7 mouse cellular contexts compared by ENCODE assay signal in genomic region chr3:30969104-30969581, GRCm38 (mm10). TPM values are rescaled to one million over a fixed set of nuclear protein-coding genes. Genes with fewer than 3 reads are reported as not detected.
DNase-seq lines count a peak whose midpoint lies in the region; ATAC-seq and TF ChIP-seq lines count a peak whose summit lies in the region.

Gene Phc3 (minus strand): TSS chr3:30969415.

- peak within 1 kb of the TSS; percentile 59 for H3K4me2 ChIP-seq in intestine, embryonic 16.5 days (ENCODE audit: low read depth, low read length)
- peak within 1 kb of the TSS; percentile 69 for H3K4me2 ChIP-seq in midbrain, embryonic 12.5 days (replicated peaks)

- intact Hi-C loops in left cerebral cortex, postnatal 4 days (cut with DNase I) = no loop called here

- peaks cover 10% of the 10 kb centered on the region for H3K4me1 ChIP-seq in intestine, embryonic 16.5 days (ENCODE audit: control insufficient read depth, insufficient read depth, low read length)
- H3K4me1 ChIP-seq in midbrain, embryonic 12.5 days = peaks cover 8% of the 10 kb centered on the region
- H3K4me1 ChIP-seq in small intestine, adult 2 months (ENCODE audit: control insufficient read depth, insufficient read depth, insufficient read length, low read length) = 0 out of 2 replicates have a peak, but pooled peaks cover 3% of the 10 kb centered on the region

- H3K27ac ChIP-seq in intestine, embryonic 16.5 days (ENCODE audit: low read length) = peak within 1 kb of the TSS; percentile 90
- H3K27ac ChIP-seq in midbrain, embryonic 12.5 days (replicated peaks) = peak within 1 kb of the TSS; percentile 84
- peak within 1 kb of the TSS; percentile 55 for H3K27ac ChIP-seq in small intestine, adult 2 months (ENCODE audit: insufficient read depth, low read depth, low read length)

- peak within 1 kb of the TSS; percentile 90 for H3K4me3 ChIP-seq in intestine, embryonic 16.5 days (ENCODE audit: low read length)
- peak within 1 kb of the TSS; percentile 96 for H3K4me3 ChIP-seq in midbrain, embryonic 12.5 days
- peak within 1 kb of the TSS; percentile 98 for H3K4me3 ChIP-seq in small intestine, adult 2 months (ENCODE audit: low read depth, low read length)

- H3K9ac ChIP-seq in intestine, embryonic 16.5 days (ENCODE audit: low read depth, low read length) = peak within 1 kb of the TSS; percentile 93
- H3K9ac ChIP-seq in midbrain, embryonic 12.5 days (replicated peaks) = peak within 1 kb of the TSS; percentile 97

- peak; percentile 89 for ATAC-seq in intestine, embryonic 16.5 days
- peak; percentile 95 for ATAC-seq in midbrain, embryonic 12.5 days (ENCODE audit: low FRiP score, low read depth)

- H3K9me3 ChIP-seq in intestine, embryonic 16.5 days (ENCODE audit: control insufficient read depth, low read length) = no peaks in the 10 kb centered on the region
- no peaks in the 10 kb centered on the region for H3K9me3 ChIP-seq in midbrain, embryonic 12.5 days

- TF ChIP-seq CTCF in small intestine, adult 2 months (IDR thresholded peaks at IDR 0.05; ENCODE audit: extremely low read depth, insufficient read length, insufficient replicate concordance, low read depth, low read length) = no peak

- TF ChIP-seq POLR2A in small intestine, adult 2 months (IDR thresholded peaks at IDR 0.05; ENCODE audit: low read depth, low read length) = peak; percentile 65

- H3K27me3 ChIP-seq in intestine, embryonic 16.5 days (replicated peaks; ENCODE audit: control insufficient read depth, insufficient read depth, low read length) = no peaks in the 10 kb centered on the region
- H3K27me3 ChIP-seq in midbrain, embryonic 12.5 days = no peaks in the 10 kb centered on the region
- no peaks in the 10 kb centered on the region for H3K27me3 ChIP-seq in small intestine, adult 2 months (ENCODE audit: control insufficient read depth, insufficient read depth, low read length)

- 0 out of 2 replicates have a peak, but pooled peaks cover 4% of the 10 kb centered on the region for H3K36me3 ChIP-seq in intestine, embryonic 16.5 days (ENCODE audit: control insufficient read depth, insufficient read depth, low read length)
- H3K36me3 ChIP-seq in midbrain, embryonic 12.5 days = peaks cover 16% of the 10 kb centered on the region
- peaks cover 10% of the 10 kb centered on the region for H3K36me3 ChIP-seq in small intestine, adult 2 months (ENCODE audit: control insufficient read depth, insufficient read depth, low read length)

- peak; percentile 94 for DNase-seq in adrenal gland, adult 2 months
- DNase-seq in embryo, embryonic 11.5 days (ENCODE audit: low read depth, low spot score) = peak; percentile 96
- DNase-seq in gastrocnemius, postnatal 4 days (ENCODE audit: low spot score in 2 of 2) = peak; percentile 90 to 92
- peak; percentile 97 for DNase-seq in left cerebral cortex, postnatal 4 days

- 0% methylated on average over 27 of the region's 34 CpGs for WGBS in intestine, embryonic 16.5 days
- under 1% methylated on average over 34 of the region's 34 CpGs for WGBS in midbrain, embryonic 12.5 days
- 1% methylated on average over 34 of the region's 34 CpGs for WGBS in small intestine, adult 2 months

RNA-seq across cellular contexts. Expression of gene Phc3, which starts in this region (rescaled TPM):
- total RNA-seq in adrenal gland, adult 2 months (2021) = 10 to 100 TPM; 26.8 to 41.5 TPM
- polyA plus RNA-seq in adrenal gland, adult 2 months (2012; rRNA removed) = 24.8 and 32.1 TPM in 2 replicates
- 10 to 100 TPM; 23.1 to 25.1 TPM for total RNA-seq in gastrocnemius, postnatal 4 days (2021)
- 4.2 and 4.5 TPM in 2 replicates for polyA plus RNA-seq in intestine, embryonic 16.5 days (2015; fragmentation: Nextera tagmentation; extraction: Ambion mirVana)
- total RNA-seq in left cerebral cortex, postnatal 4 days (2021) = 10 to 100 TPM; 39.2 to 39.3 TPM
- 5.8 and 6.2 TPM in 2 replicates for polyA plus RNA-seq in midbrain, embryonic 12.5 days (2016; fragmentation: Nextera tagmentation; extraction: Ambion mirVana)
- 13.0 and 21.8 TPM in 2 replicates for polyA plus RNA-seq in small intestine, adult 2 months (2012; rRNA removed)

Comparison
In these comparisons a context has a peak if more than half of its experiments do, and no peak if none do; other contexts are left out.
1. Peak in every context shown above with its lines: DNase-seq, ATAC-seq, H3K4me3 ChIP-seq and H3K27ac ChIP-seq.